Mouse (Mus musculus) C2C12 (cell line): ENCODE measurements around the gene Hes1. TPM values are rescaled to one million over a fixed set of nuclear protein-coding genes. Genes with fewer than 3 reads are reported as not detected.

Experiments
- H3K27me3 ChIP-seq: one replicate; pipeline ENCODE4 v1.6.1; 2011; ENCODE audit not compliant: control insufficient read depth, insufficient read depth, insufficient read length
- H3K36me3 ChIP-seq: one replicate; pipeline ENCODE4 v1.6.1; 2011; ENCODE audit not compliant: control insufficient read depth, insufficient read depth
- H3K4me3 ChIP-seq: one replicate; pipeline ENCODE4 v1.5.1; 2011; ENCODE audit warnings: mild to moderate bottlenecking, control low read depth; ENCODE audit not compliant: poor library complexity, insufficient read depth, severe bottlenecking
- H3K79me2 ChIP-seq: one replicate; pipeline ENCODE4 v1.6.1; 2011; ENCODE audit not compliant: control insufficient read depth, insufficient read depth
- H3K79me3 ChIP-seq: one replicate; pipeline ENCODE4 v1.6.1; 2011; ENCODE audit warnings: low read depth, control low read depth
- H3ac ChIP-seq: one replicate; pipeline ENCODE3; 2011; ENCODE audit warnings: low read depth; ENCODE audit not compliant: control insufficient read depth, insufficient read length
- CEBPB ChIP-seq: IDR thresholded peaks from one replicate; pipeline ENCODE4 v1.6.1; 2011; ENCODE audit warnings: low read depth, mild to moderate bottlenecking, control low read depth, moderate library complexity
- CTCF ChIP-seq: IDR thresholded peaks from one replicate; pipeline ENCODE4 v1.5.1; 2011; ENCODE audit not compliant: control insufficient read depth, insufficient read depth, insufficient read length
- FOSL1 ChIP-seq: IDR thresholded peaks from one replicate; pipeline ENCODE4 v1.8.0; 2011; ENCODE audit warnings: mild to moderate bottlenecking, low read length; ENCODE audit not compliant: poor library complexity, insufficient read depth, severe bottlenecking
- MAX ChIP-seq: IDR thresholded peaks from one replicate; pipeline ENCODE4 v1.6.1; 2011; ENCODE audit warnings: mild to moderate bottlenecking, control low read depth
- MYOD1 ChIP-seq: IDR thresholded peaks from one replicate; pipeline ENCODE4 v1.6.1; 2011; ENCODE audit warnings: low read depth; ENCODE audit not compliant: control insufficient read depth, insufficient read length
- MYOG ChIP-seq: IDR thresholded peaks from one replicate; pipeline ENCODE4 v1.6.1; 2011; ENCODE audit not compliant: control insufficient read depth, insufficient read length; ENCODE audit errors: extremely low read depth
- USF1 ChIP-seq: IDR thresholded peaks from one replicate; pipeline ENCODE4 v1.6.1; 2011; ENCODE audit warnings: low read depth, mild to moderate bottlenecking, control low read depth, moderate library complexity
- polyA plus RNA-seq: library from polyadenylated mRNA; unstranded; fragments of >200 nt; fragmentation: generic; extraction: Trizol; gene quantifications from one replicate; pipeline ENCODE4 v1.2.1, GENCODE M21; 2012; ENCODE audit warnings: missing spikeins

Gene Hes1
- polyA plus RNA-seq, 1 experiment = 41.9 TPM

- peak overlapping the region; percentile 28 for H3K4me3 ChIP-seq
- H3ac ChIP-seq = no peak overlapping the region
- H3K27me3 ChIP-seq = no peaks in the 10 kb centered on the region
- TF ChIP-seq CTCF (no peak), MAX (no peak), MYOG (no peak), FOSL1 (no peak)
- H3K79me2 ChIP-seq = peaks cover 22% of the 10 kb centered on the region
- H3K36me3 ChIP-seq = peaks cover 4% of the 10 kb centered on the region
- H3K79me3 ChIP-seq = peaks cover 19% of the 10 kb centered on the region
Measured at GRCm38 (mm10) chr16:30062242-30063030, 1.7 kb upstream of the Hes1 start.

GRCm38 (mm10) chr16:30063121-30063881, 883 bp upstream of the Hes1 start:
- Histone ChIP-seq H3K27me3 (no peaks in the 10 kb centered on the region), H3K79me3 (peaks cover 25% of the 10 kb centered on the region), H3K36me3 (peaks cover 12% of the 10 kb centered on the region), H3ac (peak overlapping the region; percentile 85), H3K79me2 (peaks cover 31% of the 10 kb centered on the region), H3K4me3 (peak overlapping the region; percentile 28)
- TF ChIP-seq USF1 (no peak), FOSL1 (no peak), CEBPB (no peak), MYOG (no peak)

GRCm38 (mm10) chr16:30064613-30065012, 429 bp downstream of the Hes1 start:
- Histone ChIP-seq H3K27me3 (no peaks in the 10 kb centered on the region), H3K4me3 (peak overlapping the region; percentile 28), H3K79me3 (peaks cover 27% of the 10 kb centered on the region), H3K36me3 (peaks cover 12% of the 10 kb centered on the region), H3ac (peak overlapping the region; percentile 25), H3K79me2 (peaks cover 35% of the 10 kb centered on the region)
- TF ChIP-seq FOSL1 (no peak), MAX (no peak), CTCF (no peak), CEBPB (no peak), USF1 (no peak), MYOG (no peak), MYOD1 (no peak)

GRCm38 (mm10) chr16:30065077-30065476, 893 bp downstream of the Hes1 start:
- no peak overlapping the region for H3ac ChIP-seq
- H3K79me3 ChIP-seq = peaks cover 27% of the 10 kb centered on the region
- H3K27me3 ChIP-seq = no peaks in the 10 kb centered on the region
- H3K79me2 ChIP-seq = peaks cover 35% of the 10 kb centered on the region
- peak; percentile 48 for TF ChIP-seq MAX
- no peak for TF ChIP-seq MYOD1
- TF ChIP-seq USF1 = no peak
- H3K4me3 ChIP-seq = peak overlapping the region; percentile 68
- H3K36me3 ChIP-seq = peaks cover 12% of the 10 kb centered on the region

- Histone ChIP-seq H3K4me3 (peak overlapping the region; percentile 68), H3K36me3 (peaks cover 12% of the 10 kb centered on the region), H3K27me3 (no peaks in the 10 kb centered on the region), H3K79me2 (peaks cover 35% of the 10 kb centered on the region), H3ac (peak overlapping the region; percentile 76), H3K79me3 (peaks cover 27% of the 10 kb centered on the region)
- no peak for TF ChIP-seq MAX
- TF ChIP-seq CTCF = no peak
- no peak for TF ChIP-seq MYOG
- TF ChIP-seq CEBPB = no peak
- TF ChIP-seq FOSL1 = no peak
Measured at GRCm38 (mm10) chr16:30065537-30066183, 1.5 kb downstream of the Hes1 start.
